Mouse (Mus musculus) liver, adult 2 months (tissue): ENCODE results near the gene Bub3. TPM values are rescaled to one million over a fixed set of nuclear protein-coding genes. Genes with fewer than 3 reads are reported as not detected.

Experiments
- DNase-seq: peaks from one replicate; pipeline ENCODE4 v3.0.0-alpha.2; 2011; ENCODE audit warnings: low read depth, low spot score; ENCODE audit errors: extremely low read depth
- H3K27ac ChIP-seq: fragments of 200-500 bp; replicated peaks from 2 replicates; pipeline ENCODE4 v1.5.1; 2012; ENCODE audit warnings: low read depth, mild to moderate bottlenecking, control low read depth, inconsistent platforms, low read length; ENCODE audit not compliant: insufficient read depth
- H3K27me3 ChIP-seq: fragments of 200-500 bp; 2 replicates; pipeline ENCODE4 v1.6.1; 2012; ENCODE audit warnings: mild to moderate bottlenecking, moderate library complexity, low read length, inconsistent platforms; ENCODE audit not compliant: control insufficient read depth, insufficient read depth
- H3K36me3 ChIP-seq: fragments of 200-500 bp; 2 replicates; pipeline ENCODE4 v1.6.1; 2012; ENCODE audit warnings: low read length, inconsistent platforms; ENCODE audit not compliant: control insufficient read depth, insufficient read depth
- H3K4me1 ChIP-seq: fragments of 200-500 bp; 2 replicates; pipeline ENCODE4 v1.6.1; 2011; ENCODE audit warnings: low read length; ENCODE audit not compliant: control insufficient read depth, insufficient read depth
- H3K4me3 ChIP-seq: fragments of 200-500 bp; 2 replicates; pipeline ENCODE4 v1.5.1; 2011; ENCODE audit warnings: low read depth, mild to moderate bottlenecking, control low read depth, low read length, moderate library complexity; ENCODE audit not compliant: insufficient read depth
- H3K79me2 ChIP-seq: fragments of 200-500 bp; 2 replicates; pipeline ENCODE4 v1.6.1; 2012; ENCODE audit warnings: inconsistent platforms, mild to moderate bottlenecking, low read length, moderate library complexity; ENCODE audit not compliant: control insufficient read depth, insufficient read depth
- H3K9ac ChIP-seq: fragments of 200-500 bp; 2 replicates; pipeline ENCODE4 v1.6.1; 2012; ENCODE audit warnings: low read depth, mild to moderate bottlenecking, control low read depth, inconsistent platforms, low read length
- CTCF ChIP-seq: fragments of 200-500 bp; IDR thresholded peaks from 2 replicates; pipeline ENCODE4 v1.5.1; 2011; ENCODE audit warnings: low read depth, low read length, control low read depth
- POLR2A ChIP-seq: fragments of 200-500 bp; IDR thresholded peaks from 2 replicates; pipeline ENCODE4 v1.6.1; 2011; ENCODE audit warnings: low read length, control low read depth; ENCODE audit not compliant: insufficient read depth; ENCODE audit errors: extremely low read depth
- WGBS: fragments of 180-500 bp; shearing (Covaris S2); methylation state at CpG from one replicate; pipeline ENCODE4 v1.1.7; 2018; 5-methylcytosine and 5-hydroxymethylcytosine counted together
- polyA plus RNA-seq: library from polyadenylated mRNA; depleted of rRNA; stranded (reverse); fragments of >200 nt; gene quantifications from 2 replicates; pipeline ENCODE4 v1.2.3, GENCODE M21; 2012
- total RNA-seq: library from RNA; depleted of rRNA; stranded (reverse); fragments of >200 nt; gene quantifications from 2 replicates; pipeline ENCODE4 v1.2.3, GENCODE M21; 2014

Gene Bub3
- total and polyA plus RNA-seq, 2 experiments = 24.5 to 25.4 TPM

- TF ChIP-seq POLR2A (no peak), CTCF (no peak)
- peaks cover 55% of the 10 kb centered on the region for H3K27me3 ChIP-seq
- H3K27ac ChIP-seq = no peak overlapping the region
- no peak overlapping the region for H3K4me3 ChIP-seq
- no peaks in the 10 kb centered on the region for H3K79me2 ChIP-seq
- H3K9ac ChIP-seq = no peak overlapping the region
- WGBS = 2% methylated on average over 4 of the region's 4 CpGs
- peaks cover 5% of the 10 kb centered on the region for H3K4me1 ChIP-seq
- H3K36me3 ChIP-seq = no peaks in the 10 kb centered on the region
- no peak for DNase-seq
Measured at GRCm38 (mm10) chr7:131551471-131551870, 8.6 kb upstream of the Bub3 start.

GRCm38 (mm10) chr7:131551931-131552741 is 7.9 kb upstream of the Bub3 start:
- H3K27ac ChIP-seq = no peak overlapping the region

GRCm38 (mm10) chr7:131552781-131553180 is 7.2 kb upstream of the Bub3 start:
- TF ChIP-seq POLR2A (no peak), CTCF (no peak)
- WGBS = 5% methylated on average over 5 of the region's 5 CpGs
- H3K27ac ChIP-seq = no peak overlapping the region

More at GRCm38 (mm10) chr7:131551931-131552741, 7.9 kb upstream of the Bub3 start:
- TF ChIP-seq POLR2A = no peak
- no peaks in the 10 kb centered on the region for H3K36me3 ChIP-seq
- H3K27me3 ChIP-seq = peaks cover 56% of the 10 kb centered on the region
- H3K9ac ChIP-seq = no peak overlapping the region
- 4% methylated on average over 42 of the region's 42 CpGs for WGBS
- H3K4me3 ChIP-seq = no peak overlapping the region
- no peaks in the 10 kb centered on the region for H3K79me2 ChIP-seq
- H3K4me1 ChIP-seq = peaks cover 8% of the 10 kb centered on the region
- no peak for DNase-seq

GRCm38 (mm10) chr7:131553771-131554175 is 6.2 kb upstream of the Bub3 start:
- TF ChIP-seq POLR2A = no peak
- TF ChIP-seq CTCF = no peak
- WGBS = under 1% methylated on average over 39 of the region's 39 CpGs
- no peak for DNase-seq
- H3K4me1 ChIP-seq = peaks cover 8% of the 10 kb centered on the region
- H3K27ac ChIP-seq = no peak overlapping the region
- H3K9ac ChIP-seq = no peak overlapping the region
- peaks cover 52% of the 10 kb centered on the region for H3K27me3 ChIP-seq
- H3K79me2 ChIP-seq = no peaks in the 10 kb centered on the region
- no peak overlapping the region for H3K4me3 ChIP-seq
- no peaks in the 10 kb centered on the region for H3K36me3 ChIP-seq

More at GRCm38 (mm10) chr7:131552781-131553180, 7.2 kb upstream of the Bub3 start:
- H3K4me3 ChIP-seq = no peak overlapping the region
- no peaks in the 10 kb centered on the region for H3K36me3 ChIP-seq
- no peaks in the 10 kb centered on the region for H3K79me2 ChIP-seq
- no peak for DNase-seq
- H3K9ac ChIP-seq = no peak overlapping the region
- H3K27me3 ChIP-seq = peaks cover 56% of the 10 kb centered on the region
- H3K4me1 ChIP-seq = peaks cover 8% of the 10 kb centered on the region

GRCm38 (mm10) chr7:131554341-131555180 is 5.5 kb upstream of the Bub3 start:
- Histone ChIP-seq H3K27ac (no peak overlapping the region), H3K79me2 (no peaks in the 10 kb centered on the region), H3K4me1 (peaks cover 8% of the 10 kb centered on the region), H3K27me3 (peaks cover 47% of the 10 kb centered on the region), H3K4me3 (no peak overlapping the region), H3K9ac (no peak overlapping the region), H3K36me3 (no peaks in the 10 kb centered on the region)
- no peak for DNase-seq
- 2% methylated on average over 45 of the region's 45 CpGs for WGBS
- no peak for TF ChIP-seq POLR2A
- no peak for TF ChIP-seq CTCF
